Mouse (Mus musculus): Measurements from ENCODE around the gene Ndufa3. TPM values are rescaled to one million over a fixed set of nuclear protein-coding genes. Genes with fewer than 3 reads are reported as not detected.
A peak's percentile ranks its signal among the peaks of the same experiment; 100 is the strongest.

Gene Ndufa3
- total RNA-seq, 2 experiments from 2014 or later, result 549 to 603 TPM

DNA sequence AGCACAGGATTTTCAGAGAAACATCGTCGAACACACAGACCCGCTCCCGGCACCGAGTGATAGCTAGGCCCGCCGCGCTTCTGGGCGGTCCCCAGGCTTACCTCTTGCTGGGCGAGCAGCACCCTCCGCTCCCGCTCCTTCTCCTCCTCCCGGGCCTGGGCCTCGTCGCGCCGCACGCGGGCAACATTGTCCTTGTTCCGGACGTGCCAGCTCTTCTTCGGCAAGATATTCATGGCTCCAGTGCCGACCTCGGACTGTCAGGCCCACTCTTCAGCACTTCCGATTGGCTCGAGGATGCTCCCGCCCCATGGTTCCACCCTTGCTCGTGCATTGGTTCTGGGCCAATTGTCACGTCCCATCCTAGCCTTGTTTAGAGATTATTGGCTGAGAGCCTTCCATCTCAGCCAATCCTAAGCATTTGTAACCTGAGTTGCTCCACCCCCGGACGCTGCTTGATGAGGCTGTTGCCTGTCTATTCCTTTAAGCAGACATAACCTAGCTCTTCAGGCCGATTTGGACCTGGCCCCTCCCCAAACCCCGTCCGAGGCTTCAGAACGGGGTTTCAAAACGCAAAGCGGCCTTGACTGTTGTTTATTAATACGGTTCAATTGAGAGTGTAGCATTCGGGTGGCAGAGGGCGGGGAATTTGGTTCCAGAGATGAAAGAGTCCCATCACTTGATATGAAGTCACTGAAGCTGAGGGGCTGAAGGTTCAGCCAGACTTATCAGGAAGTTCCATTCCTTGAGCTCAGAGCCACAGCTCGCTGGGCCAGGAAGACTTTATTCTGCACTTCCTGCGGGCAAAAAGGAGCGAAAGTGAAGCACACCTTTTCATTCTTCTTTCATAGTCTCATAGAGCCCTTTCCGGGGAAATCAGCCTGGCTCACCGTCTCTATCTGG, 48.3 kb downstream of the Ndufa3 start, which contains the start of gene Leng1:
Gene Leng1, minus strand, starts transcription at position 626 of the 900 bp plus-strand sequence.
- peak; percentile 97 to 98 for DNase-seq (ENCODE audit: low spot score in 2 of 2)

DNA sequence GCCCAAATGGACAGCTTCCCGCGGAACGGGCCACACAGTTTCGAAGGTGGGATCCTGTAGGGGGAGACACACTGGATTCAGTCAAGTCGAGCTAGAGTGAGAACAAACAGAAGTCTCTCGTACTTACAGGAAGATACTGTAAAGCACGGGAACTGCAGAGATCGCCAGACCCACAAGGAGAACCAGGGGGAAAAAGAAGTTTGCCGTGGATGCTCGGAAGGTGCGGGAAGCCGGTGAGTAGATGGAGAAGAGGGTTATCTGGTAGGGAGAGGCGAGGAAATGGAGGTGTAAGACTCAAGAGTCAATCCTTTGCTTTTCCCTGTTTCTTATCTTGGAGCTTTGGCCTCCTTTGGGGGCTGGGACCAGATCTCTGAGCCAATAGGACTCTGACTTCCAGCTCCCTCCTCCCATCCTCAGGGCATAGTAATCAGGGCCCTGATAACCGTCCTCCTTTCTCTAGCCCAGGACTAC, 49.8 kb downstream of the Ndufa3 start:
- DNase-seq (ENCODE audit: low spot score in 2 of 2), result no peak

Small RNAs within 50 kb of the gene (microRNA-seq; reads per million reads assigned to microRNA genes)
- gene Gm25100, result 0 reads per million in 2 experiments
- gene Mir3572, result 3.0 to 5.9 reads per million in 2 experiments

Other genes with a start within 250 kb of the Ndufa3 start
- 100 to 1,000 TPM; 368 to 411 TPM for gene Cacng8, start 226.7 kb upstream of the Ndufa3 start, total RNA-seq (2021)
- gene Cacng6, start 193.2 kb upstream of the Ndufa3 start, total RNA-seq (2021), result 1 to 10 TPM; 1.3 to 1.5 TPM
- gene Tarm1, start 114.7 kb upstream of the Ndufa3 start, total RNA-seq (2021), result not detected
- gene Oscar, start 1.2 kb upstream of the Ndufa3 start, total RNA-seq (2021), result 1 to 10 TPM; 1.0 to 1.1 TPM
- gene Tfpt, start 12.6 kb downstream of the Ndufa3 start, total RNA-seq (2021), result 10 to 100 TPM; 39.2 to 44.2 TPM
- gene Prpf31, start 12.6 kb downstream of the Ndufa3 start, total RNA-seq (2021), result 10 to 100 TPM; 49.7 to 55.4 TPM
- 10 to 100 TPM; 59.1 to 60.6 TPM for gene Cnot3, start 27.9 kb downstream of the Ndufa3 start, total RNA-seq (2021)
- 1 to 10 TPM; 5.8 to 6.6 TPM for gene Leng1, start 48.5 kb downstream of the Ndufa3 start, total RNA-seq (2021)
- gene Tmc4, start 60.2 kb downstream of the Ndufa3 start, total RNA-seq (2021), result 1 to 10 TPM; 5.6 to 6.2 TPM
- gene Tsen34, start 75.5 kb downstream of the Ndufa3 start, total RNA-seq (2021), result 10 to 100 TPM; 79.6 to 89.9 TPM
- 100 to 1,000 TPM; 167 to 184 TPM for gene Mboat7, start 76.2 kb downstream of the Ndufa3 start, total RNA-seq (2021)
- 100 to 1,000 TPM; 390 to 414 TPM for gene Rps9, start 86.6 kb downstream of the Ndufa3 start, total RNA-seq (2021)
- under 1 TPM in 1 of 2 experiments, not detected in 1; 0.15 TPM for gene Pirb, start 103.0 kb downstream of the Ndufa3 start, total RNA-seq (2021)
- gene Gm15448, start 208.3 kb downstream of the Ndufa3 start, total RNA-seq (2021), result not detected
- not detected for gene Pira2, start 227.7 kb downstream of the Ndufa3 start, total RNA-seq (2021)